Mouse (Mus musculus) E14TG2a.4 (cell line): Measurements from ENCODE around the gene Scn11a.

ENCODE experiments used
- CTCF ChIP-seq: conservative IDR thresholded peaks from 2 replicates; pipeline ENCODE4 v1.5.1; 2014; ENCODE audit warnings: low read length
- NANOG ChIP-seq: IDR thresholded peaks from 2 replicates; pipeline ENCODE4 v1.6.1; 2014; ENCODE audit warnings: borderline replicate concordance, low read length, mixed read lengths
- POU5F1 ChIP-seq: IDR thresholded peaks from 2 replicates; pipeline ENCODE4 v1.6.1; 2014; ENCODE audit warnings: low read length, borderline replicate concordance

DNA sequence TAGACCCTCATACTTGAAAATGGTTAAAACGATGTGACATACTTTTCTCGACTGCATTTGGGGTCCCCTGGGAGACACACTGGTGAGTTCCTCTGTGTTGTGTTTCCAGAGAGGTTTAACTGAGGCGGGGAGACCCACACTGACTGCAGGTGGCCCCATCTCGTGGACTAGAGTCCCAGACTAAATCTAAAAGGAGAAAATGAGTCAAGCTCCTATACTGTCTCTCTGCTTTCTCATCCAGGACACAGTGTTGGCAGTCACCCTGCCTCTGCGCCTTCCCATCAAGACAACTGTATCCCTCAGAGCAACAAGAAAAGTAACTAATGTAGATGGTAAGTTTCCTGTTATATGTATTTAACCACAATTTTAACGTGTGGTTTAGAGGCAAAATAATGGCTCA lies 15.9 kb upstream of the Scn11a start:
- no peak for TF ChIP-seq CTCF
- no peak for TF ChIP-seq POU5F1
- TF ChIP-seq NANOG = no peak
